Mouse (Mus musculus): ENCODE measurements around the gene Tspo2.

Gene Tspo2

DNA sequence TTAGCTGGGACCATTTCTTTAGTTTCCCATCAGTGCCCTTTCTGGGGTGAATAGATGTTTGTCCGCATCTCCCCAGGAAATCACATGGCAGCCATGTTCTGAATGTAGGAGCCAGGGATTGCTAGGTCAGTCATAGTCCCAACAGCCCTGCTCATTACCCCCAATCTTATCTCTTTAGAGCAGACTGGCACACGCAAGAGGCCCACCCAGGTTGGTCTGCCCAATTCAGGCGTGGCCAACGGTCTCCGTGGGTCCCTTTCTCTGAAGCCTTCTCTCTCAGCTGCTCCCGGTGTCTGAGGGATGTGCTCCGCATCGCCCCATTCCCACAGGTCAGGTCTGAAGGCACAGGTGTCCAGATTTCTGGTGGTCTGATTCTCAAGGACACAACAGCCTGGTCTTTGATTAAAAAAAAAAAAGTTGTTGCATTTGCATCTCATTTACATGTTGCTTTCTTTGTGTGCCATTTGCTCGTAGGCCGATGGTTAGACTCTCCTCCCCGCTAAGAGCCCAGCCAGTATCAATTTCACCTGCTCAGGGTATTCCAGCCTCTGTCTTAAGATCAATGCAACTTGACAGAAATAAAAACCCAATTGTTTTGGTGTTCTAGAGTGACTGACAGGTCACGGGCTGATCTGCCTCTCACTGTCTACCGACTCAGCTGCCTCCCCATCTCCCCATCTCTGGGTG, 513 bp downstream of the Tspo2 start:
- 89% methylated on average over 13 of the region's 13 CpGs for WGBS

DNA sequence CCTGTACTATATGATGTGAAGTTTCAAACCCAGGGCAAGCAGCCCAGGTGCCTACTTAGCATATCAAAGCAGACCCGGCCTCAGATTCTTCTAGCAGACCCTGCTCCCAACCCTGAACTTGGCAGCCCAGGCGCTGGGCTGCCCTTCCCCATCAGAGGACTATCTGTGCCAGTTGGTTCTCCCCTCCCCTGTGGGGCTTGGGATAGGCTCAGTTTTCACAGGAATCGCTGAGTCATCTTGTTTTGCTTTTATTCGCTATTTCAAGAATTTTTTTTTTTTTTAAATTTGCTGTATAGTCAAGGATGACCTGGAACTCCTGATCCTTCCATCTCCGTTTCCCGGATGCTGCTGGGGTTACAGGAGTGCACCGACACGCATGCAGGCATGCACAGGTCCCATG, 3.6 kb downstream of the Tspo2 start:
- 63% methylated on average over 8 of the region's 8 CpGs for WGBS

DNA sequence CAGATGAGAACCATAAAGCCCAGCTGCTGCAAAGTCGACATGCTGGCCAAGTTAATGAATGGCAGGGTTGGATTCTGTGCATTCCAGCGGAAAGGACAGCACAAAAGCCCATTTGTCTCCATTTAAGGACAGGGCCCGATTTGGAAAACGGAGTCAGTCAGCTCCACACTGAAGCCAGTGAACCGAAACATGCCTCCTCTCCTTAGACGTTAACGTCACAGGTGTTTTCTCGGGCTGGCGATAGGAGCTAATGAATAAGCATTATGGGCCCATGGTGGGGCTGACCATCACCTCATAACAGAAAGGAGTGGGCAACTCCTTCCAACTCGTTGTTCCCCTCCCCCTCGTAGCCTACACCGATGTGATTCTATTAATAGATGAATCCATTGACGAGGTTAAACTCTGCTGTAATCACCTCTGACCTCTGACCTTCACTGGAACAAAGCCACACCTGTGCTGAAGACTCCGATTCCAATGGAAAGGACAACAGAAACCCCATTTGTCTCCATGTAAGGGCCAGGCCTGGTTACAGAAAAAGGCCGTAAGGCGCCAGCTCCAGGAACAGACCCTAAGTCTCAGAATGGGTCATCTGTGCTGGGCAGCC, 7.7 kb downstream of the Tspo2 start:
- 71% methylated on average over 16 of the region's 16 CpGs for WGBS

DNA sequence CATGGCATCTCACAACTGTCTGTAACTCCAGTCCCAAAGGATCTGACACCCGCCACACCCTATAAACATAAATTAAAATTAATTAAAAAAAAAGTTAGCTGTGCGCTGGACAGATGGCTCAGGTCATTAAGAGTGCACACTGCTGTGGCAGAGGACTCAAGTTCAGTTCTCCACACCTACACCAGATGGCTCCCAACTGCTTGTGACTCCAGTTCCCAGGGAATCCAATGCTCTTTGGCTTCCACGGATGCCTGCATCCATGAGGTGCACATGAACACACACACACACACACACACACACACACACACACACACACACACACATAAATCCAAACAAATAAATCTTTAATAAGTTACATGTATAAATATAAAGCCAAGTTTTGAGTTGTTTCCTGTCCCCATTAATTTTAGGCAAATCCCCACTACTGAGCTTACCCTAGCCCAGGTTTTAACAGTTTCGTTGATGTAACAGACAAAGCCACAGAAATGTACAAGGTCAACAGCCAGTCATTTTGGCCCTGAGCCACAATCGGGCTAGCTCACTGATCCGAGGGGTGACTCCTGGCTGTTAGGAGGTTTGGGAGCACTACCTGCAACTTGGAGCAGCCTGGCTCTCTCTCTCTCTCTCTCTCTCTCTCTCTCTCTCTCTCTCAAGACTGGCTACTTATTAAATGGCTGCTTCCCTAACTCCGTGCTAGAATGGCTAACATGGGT, 8.4 kb downstream of the Tspo2 start:
- 84% methylated on average over 7 of the region's 7 CpGs for WGBS

DNA sequence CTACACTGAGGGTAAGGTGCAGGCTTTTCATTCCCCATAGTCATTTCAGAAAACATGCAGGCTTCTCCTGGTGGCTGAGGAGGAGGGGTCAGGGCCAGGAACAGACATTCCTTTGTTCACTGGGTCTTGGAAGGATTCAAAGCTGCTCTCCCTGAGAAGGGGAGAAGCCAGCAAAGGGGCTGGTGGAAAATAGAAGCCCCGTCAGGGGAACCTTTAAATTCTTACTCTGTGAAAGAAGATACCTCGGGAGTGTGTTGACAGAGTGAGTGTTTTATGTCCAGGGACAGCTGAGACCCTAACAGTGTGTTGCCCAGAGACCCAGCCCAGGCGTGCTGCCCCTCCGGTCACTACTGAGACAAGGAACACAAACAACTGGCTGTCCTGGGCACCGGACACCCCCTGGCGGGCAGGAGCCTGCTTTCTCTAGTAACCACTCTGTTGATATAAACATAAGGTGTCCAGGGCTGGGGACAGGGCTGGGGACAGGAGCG, 13.9 kb downstream of the Tspo2 start:
- WGBS: 49% methylated on average over 7 of the region's 7 CpGs

DNA sequence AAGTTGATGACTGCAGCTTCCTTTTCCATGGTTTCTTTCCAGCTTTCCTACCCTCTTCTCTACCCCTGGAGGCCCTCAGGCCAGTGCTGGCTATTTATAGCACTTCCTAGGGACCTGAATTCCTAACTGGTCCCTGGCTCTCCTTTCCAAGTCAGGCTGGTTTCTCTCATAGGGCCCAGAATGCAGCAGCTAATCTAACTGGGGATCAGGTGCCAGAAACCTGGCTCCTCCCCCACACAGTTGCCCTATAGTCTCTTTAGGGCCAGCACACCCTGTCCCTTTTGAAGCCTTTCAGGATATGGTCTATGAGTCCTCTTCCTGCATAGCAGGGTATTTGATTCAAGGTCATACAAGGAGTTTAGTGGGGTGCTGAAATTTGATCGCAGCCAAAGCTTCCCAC, 14.8 kb downstream of the Tspo2 start:
- WGBS: 88% methylated on average over 1 of the region's 1 CpGs

DNA sequence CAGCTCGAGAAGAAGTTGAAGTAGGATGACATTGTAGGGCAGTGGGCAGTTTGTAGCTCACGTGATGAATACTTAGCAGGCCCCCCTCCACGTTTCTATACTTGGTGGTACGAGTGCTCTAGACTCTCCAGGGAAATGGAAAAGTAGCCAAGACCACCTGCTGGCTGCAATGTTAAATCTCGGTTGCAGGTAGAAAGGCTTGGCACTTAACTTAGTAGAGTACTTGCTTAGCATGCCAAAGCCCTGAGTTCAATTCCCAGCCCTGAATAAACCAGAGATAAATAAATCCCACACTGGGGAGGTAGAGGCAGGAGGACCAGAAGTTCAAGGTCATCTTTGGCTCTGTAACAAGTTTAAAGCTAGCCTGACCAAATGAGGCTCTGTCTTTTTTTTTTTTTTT, 16.8 kb downstream of the Tspo2 start:
- WGBS: 89% methylated on average over 5 of the region's 5 CpGs

DNA sequence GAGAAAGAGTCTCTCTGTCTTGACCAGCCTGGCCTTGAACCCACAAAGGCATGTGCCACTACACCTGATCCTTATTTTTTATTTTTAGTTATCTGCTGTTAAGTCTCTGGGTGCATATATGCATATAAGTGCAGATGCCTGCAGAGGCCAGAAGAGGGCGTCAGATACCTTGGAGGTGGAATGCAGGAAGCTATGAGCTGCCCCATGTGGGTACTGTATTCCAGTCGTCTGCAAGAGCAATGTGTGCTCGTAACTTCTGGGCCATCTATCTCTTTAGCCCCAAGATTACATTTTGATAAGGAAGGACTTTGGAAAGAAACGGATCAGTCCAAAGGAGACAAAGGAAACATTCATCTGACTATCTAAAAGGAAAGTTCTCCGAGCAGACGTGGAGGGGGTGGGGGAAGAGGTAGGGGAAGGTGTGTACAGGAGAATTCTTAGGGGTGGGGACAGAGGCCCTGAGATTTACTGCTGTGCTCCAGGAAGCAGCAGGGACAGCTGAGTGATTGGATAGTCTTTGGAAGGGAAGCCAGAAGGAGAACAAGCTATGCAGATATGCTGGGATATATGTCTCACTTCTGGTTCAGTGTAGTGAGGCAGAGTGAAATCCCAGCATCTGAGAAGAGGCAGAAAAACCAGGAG, 17.5 kb downstream of the Tspo2 start:
- WGBS: 79% methylated on average over 6 of the region's 6 CpGs

DNA sequence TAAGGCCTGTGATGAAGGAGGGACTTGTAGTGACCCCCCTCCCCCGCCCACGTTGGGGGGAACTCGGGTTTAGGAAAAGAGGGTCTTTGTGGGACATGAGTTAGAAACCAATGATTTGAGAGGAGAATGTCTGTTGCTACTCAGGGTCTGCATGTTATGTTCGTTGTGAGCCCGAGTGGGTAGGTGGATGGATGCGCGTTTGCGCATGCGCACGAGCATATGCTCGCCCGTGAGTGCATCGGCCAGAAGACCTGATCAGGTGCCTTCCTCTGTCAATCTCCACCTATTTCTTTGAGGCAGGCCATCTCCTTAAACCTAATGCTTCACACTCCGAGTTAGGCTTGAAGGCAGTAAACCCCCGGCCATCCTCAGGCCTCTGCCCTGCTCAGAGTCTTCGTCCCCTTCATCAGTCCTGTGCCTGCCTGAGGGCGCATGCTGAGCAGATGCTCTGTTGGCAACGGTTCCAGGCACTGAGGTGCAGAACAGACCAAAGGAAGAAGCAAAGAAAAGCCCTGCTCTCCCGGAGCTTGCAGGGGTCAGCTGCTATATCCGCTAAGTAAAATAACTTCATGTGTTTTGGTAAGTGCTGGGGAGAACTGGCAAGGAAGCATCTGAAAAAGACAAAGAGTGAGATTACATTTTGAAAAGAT, 18.2 kb downstream of the Tspo2 start:
- WGBS: 79% methylated on average over 20 of the region's 20 CpGs

DNA sequence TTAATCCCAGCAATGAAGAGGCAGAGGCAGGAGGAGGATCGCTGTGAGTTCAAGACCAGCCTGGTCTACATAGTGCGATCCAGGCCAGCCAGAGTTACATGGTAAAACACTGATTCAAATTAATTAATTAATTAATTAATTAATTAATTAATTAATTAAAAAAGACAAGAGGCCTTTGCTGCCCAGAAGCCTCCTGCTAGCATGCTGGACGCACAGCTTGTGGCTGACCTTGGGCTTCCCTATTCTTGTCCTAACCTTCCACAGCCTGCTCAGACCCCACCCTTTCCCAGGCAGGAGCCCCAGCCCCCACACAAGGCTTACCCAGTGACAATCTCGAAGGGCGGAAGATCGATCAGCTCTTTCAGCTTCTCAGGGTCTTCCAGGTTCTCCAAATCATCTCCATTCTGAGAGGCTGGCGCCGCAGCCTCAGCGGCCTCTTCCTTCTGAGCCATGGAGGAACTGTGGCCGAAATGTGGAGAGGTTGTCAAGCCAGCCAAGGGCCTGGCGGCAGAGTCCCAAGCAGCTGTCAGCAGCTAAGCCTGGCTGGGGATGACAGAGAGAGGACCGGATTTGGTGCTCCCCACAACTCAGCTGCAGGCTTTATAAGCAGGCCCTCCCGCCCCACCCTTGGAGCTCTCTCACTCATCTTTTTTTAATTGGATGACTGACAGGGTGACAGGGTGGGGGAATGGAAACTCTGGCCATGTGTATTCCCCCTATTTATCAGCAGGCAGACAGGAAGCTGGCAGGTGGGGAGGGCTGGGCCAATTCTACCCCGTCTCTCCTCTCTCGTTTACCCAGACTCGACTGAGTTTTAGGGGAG, 19.0 kb downstream of the Tspo2 start, which contains the start of gene Apobec2:
TSS of gene Apobec2 (minus strand) at position 773 of the 823 bp plus-strand sequence.
- WGBS: 82% methylated on average over 16 of the region's 16 CpGs

DNA sequence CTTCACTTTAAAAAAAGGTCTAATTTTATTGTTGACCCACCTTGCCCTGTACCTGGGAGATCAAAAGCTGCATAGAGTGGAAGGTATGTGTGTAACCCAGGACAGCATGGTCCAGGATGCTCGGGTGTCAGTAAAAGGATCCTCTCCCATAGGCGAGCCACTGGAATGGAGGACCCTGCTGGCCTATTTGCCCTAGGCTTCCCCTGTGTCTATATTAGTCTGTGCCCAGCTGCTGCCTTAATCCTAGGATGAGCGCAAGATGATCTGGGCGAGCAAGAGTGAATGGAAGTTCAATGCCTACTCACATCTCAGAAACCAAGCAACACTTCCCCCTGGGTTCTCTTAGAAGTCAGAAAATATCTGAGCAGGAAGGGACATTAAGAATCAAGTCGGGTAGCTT, 20.3 kb downstream of the Tspo2 start:
- WGBS: 91% methylated on average over 5 of the region's 5 CpGs

DNA sequence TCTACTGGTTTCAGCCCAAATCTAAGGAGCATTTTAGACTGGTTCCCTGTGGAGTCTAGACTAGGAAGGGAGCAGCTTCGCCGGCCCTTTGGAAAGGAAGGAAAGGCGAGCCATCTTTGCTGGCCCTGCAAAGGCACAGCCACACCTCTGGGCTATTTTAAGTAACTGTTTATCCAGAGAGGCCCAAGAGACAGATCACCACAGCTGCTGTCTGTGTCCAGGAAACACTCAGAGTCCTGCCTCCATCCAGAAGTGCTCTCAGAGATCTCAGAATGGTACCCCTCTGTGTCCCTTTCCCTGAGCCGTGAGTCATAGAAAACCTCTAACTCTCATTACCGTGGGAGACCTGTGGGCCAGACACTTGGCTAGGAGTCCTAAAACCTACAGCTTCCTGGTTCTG, 20.9 kb downstream of the Tspo2 start:
- WGBS: 66% methylated on average over 5 of the region's 5 CpGs

DNA sequence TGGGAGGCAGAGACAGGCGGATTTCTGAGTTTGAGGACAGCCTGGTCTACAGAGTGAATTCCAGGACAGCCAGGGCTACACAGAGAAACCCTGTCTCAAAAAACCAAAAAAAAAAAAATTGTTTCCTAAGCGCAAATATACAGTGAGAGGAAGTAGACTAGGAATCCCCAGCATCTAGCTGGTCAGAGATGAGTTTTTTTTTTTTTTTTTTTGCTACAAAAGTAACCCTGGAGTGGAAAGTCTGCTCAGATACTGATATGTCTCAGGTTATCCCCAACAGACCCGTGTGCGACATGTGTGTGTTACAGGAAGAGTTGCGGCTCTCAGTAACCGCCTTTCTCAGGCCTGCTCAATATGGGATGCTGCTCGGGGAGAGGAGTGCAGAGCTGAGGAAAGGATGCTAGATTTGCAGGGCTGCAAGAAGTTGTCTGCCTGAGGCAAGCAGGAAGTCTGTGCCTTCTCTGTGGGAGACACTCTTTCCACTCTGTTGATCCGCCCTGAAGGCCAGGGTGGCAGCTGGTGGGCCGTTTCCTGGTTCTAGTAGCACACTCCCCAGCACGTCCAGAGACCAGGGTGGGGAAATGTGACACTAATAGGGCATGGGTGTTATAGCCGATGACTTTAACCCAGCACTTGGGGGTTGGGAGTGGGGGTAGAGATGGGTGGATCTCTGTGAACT, 23.3 kb downstream of the Tspo2 start:
- 79% methylated on average over 11 of the region's 11 CpGs for WGBS

DNA sequence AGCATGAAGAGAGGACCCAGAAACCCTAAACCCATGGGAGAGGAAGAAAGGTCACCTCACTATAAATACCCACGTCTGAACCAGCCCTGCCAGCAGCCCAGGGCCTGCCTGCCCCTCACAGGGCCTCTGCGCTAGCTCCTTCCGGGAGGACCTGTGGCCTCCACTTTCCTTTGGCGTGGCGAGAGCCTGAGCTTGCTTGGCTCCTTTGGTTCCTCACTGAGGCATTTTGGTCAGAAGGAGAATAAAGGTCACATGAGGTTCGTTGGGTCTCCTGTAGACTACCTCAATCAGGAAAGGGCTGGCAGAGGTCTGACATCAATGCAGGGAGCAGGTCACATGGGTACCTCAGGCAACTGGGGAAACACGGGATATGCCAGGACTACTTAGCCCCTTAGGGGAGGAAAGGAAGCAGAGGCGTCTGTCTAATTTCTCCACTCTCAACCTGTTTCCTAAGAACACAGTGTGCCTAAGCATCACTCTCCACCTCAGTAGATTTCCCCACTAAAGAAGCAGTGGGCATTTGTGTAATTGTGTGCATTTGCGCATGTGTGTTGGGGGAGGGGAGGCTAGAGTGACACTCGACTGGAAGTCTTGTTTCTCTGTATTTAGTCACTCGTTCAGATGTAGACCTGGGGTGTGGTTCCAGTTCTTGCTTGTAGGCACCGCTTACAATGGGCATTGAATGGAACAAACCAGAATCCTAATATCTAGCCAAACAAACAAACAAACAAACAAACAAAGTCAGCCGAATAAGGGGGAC, 24.2 kb downstream of the Tspo2 start:
- 77% methylated on average over 13 of the region's 13 CpGs for WGBS

DNA sequence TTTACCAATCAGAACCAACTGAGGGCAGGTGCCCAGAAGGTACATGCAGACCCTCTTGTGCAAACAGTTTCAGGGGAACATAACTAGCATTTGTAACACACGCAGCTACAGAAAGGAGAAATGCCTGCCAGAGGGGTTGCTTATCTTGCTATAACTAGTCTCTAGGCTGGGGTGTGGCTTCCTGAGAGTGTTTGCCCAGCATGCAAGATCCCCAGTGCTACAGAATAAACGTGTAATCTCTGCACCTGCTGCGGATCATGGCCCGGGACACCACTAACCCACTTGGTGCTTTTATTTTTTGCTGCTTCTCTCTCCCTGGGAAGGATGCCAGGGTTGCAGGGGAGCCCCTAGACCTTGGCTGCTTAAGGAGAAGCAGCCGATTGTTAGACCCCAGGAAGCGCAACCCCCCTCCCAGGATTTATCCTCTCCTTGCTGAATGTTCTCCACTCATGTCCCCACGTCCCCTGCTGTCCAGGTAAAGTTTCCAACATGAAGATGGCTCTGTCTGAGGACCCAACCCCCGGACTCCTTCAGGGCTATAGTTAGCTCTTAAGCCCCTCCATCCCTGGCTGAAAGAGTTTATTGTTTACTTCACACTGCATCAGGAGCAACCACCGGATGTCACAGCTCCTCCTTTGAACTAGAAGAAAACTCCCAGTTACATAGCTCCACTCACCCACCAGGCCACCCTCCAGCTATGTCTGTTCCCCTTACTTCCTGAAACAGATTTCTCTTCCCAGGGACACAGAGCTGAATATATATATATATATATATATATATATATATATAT, 25.3 kb downstream of the Tspo2 start:
- WGBS: 29% methylated on average over 9 of the region's 9 CpGs

DNA sequence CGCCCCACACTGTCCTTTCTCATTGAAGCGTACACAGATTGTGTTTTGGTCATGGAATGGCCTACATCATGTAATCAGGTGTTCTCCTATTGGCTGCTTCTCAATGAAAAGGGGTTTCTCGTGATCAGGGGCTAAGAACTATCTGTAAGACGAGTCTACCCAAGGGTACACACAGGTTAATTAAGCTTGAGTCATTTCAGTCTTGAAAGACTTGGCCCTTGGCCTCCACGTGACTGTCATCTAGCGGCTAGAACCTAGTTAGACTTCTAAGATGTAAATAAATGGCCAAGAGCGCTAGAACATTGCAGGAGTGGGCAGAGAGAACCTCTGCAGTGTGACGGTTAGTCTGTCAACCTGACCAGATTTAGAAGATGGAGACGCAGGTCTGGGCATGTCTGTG, 27.1 kb downstream of the Tspo2 start:
- WGBS: 92% methylated on average over 9 of the region's 9 CpGs

DNA sequence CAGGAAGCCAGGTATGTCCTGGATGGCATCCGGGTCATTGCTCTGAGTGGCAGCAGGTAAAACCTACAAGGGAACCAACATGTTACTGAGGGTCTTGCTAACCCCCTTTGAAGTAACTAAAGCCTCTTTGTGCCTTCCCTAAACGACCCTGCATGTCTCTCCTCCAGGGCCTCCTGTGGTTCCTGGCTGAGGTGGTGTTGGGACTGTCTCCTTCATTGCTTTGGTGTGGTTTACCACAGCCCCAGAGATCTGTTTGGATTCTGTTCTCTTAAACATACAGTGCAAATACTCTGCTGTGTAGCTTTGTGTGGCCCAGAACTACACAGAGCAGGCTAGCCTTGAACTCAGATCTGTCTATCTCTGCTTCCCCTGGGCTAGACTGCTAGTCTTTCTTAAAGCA, 31.8 kb downstream of the Tspo2 start:
- 65% methylated on average over 2 of the region's 2 CpGs for WGBS

DNA sequence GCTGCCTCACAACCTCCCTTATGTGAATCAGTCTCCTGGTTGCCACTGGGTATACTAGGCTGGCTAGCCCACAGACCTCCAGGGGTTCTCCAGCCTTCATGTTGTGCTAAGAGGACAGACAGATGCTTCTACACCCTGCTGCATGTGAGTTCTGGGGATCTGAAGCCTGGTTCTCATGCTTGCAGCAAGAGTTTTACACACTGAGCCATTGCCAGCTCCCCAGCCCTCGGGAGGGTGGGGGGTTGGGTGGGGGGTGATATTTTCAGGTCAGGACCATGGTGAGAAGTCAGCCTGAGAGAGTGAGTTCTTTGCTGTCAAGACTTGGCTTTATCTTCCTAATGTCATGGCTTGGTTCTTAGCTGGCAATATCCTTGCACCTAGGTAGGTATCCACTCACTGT, 32.5 kb downstream of the Tspo2 start:
- 81% methylated on average over 1 of the region's 1 CpGs for WGBS

DNA sequence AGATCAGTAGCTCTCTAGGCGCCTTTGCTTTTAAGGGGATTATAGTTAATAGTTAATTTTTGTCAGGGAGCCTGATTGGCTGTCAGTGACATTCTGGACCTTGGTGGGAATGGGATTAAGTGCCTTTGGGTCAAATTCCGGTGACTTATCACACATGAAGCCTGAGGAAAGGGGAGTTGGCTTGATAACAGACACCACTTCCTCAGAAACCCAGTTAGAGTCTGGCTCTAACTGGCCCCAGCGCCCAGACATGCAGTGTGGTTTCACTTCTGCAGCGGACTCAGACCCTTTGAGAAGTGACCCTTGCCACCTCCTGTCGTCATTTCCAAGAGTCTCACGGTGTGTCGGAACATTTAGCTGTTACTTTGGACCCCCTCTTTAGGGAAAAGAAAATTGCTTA, 33.1 kb downstream of the Tspo2 start:
- WGBS: 90% methylated on average over 7 of the region's 7 CpGs

Measured in cerebral cortex, adult 2 months (tissue).